Mouse (Mus musculus) cortical plate, adult 2 months (tissue): ENCODE measurements around the gene Nfrkb.

Source experiments
- CTCF ChIP-seq: fragments of 200-500 bp; IDR thresholded peaks from 2 replicates; pipeline ENCODE4 v1.5.1; 2011; ENCODE audit warnings: mild to moderate bottlenecking, control low read depth, low read length; ENCODE audit not compliant: insufficient read depth; ENCODE audit errors: extremely low read depth
- POLR2A ChIP-seq: fragments of 200-500 bp; IDR thresholded peaks from 2 replicates; pipeline ENCODE4 v1.6.1; 2011; ENCODE audit warnings: mild to moderate bottlenecking, low read length, control low read depth; ENCODE audit not compliant: insufficient read depth; ENCODE audit errors: extremely low read depth

DNA sequence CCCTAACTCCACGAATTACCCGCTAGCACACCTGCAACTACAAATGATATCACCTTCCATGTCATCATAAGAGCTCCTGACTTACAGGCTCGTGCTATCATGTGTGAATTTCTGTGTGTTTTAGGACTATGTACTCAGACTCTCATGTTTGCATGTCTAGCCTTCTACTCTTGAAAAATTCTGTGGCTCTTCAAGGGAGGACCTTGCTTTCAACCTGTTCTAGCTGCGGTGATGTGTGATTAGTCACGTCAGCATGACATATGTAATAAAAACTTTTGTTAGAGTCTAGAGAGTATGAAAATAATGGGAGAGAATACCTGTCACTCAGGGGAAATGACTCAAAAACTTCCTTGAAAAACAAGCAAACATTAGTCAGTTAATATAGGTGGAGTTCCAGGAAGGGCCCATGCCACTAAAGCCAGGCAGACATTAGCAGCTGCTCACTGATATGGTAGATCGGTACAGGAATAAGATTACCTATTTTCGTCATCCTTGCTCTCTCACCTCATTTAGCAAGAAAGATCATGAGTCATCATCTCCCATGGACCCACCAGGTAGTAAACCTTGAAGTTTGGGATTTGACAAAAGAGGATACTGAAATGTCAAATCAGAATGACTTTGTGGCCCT is 63.3 kb downstream of the Nfrkb start:
- no peak for TF ChIP-seq CTCF
- no peak for TF ChIP-seq POLR2A
